Mouse (Mus musculus): ENCODE data around the gene Capn9.

GRCm38 (mm10) chr8:124662446-124663111 is 86.7 kb downstream of the Capn9 start:
- TF ChIP-seq CTCF (IDR thresholded peaks at IDR 0.05; ENCODE audit: insufficient read depth, low read length) (no peak), POLR2A (IDR thresholded peaks at IDR 0.05; ENCODE audit: borderline replicate concordance, extremely low read depth, low read depth, low read length) (no peak)

Data from lung, adult 2 months (tissue).